Mouse (Mus musculus): ENCODE measurements at regions not wholly inside any gene's neighbourhood (a gene's known extent, or its start where the extent isn't known, plus 50 kb on each side); places are given as distances from the start of the nearest gene placed in this dataset.

DNA sequence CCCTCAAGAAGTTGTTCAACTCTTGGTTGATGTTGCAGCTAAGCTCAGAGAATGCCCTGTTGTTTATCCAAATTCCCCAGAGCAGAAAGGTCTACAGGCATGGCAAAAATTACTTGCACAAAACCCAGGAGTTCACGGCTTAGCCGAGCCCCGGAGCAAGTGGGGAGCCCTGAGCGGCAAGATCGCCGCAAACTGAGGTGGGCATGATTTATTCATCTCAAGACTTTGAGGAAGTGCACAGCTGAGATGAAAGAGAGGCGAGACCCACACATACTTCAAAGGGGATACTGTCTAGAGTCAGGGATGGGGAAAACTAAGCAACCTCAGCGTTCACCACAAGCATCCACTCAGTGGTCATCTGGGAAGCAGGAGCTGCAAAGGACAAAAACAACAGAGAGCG, 355.3 kb upstream of the Cdh4 start:
- no peak overlapping the region for H3K4me3 ChIP-seq (replicated peaks; ENCODE audit: low read length)
- H3K36me3 ChIP-seq (ENCODE audit: control insufficient read depth, insufficient read depth, low read length), result no peaks in the 10 kb centered on the region
- H3K4me1 ChIP-seq (ENCODE audit: control insufficient read depth, insufficient read depth, low read length), result no peaks in the 10 kb centered on the region
- no peaks in the 10 kb centered on the region for H3K9me3 ChIP-seq (ENCODE audit: control insufficient read depth, low read length)
- DNase-seq (ENCODE audit: low spot score) (no peak), ATAC-seq (ENCODE audit: low FRiP score, low read depth) (no peak)
- no peak for TF ChIP-seq POLR2A (IDR thresholded peaks at IDR 0.05; ENCODE audit: borderline replicate concordance, extremely low read depth, insufficient read depth, insufficient read length)
- no peak overlapping the region for H3K4me2 ChIP-seq (replicated peaks; ENCODE audit: low read depth, low read length, severe bottlenecking)
- 73% methylated on average over 9 of the region's 9 CpGs for WGBS
- no peak overlapping the region for H3K27ac ChIP-seq (replicated peaks; ENCODE audit: low read depth, low read length)
- H3K27me3 ChIP-seq (ENCODE audit: control insufficient read depth, insufficient read depth, low read length), result no peaks in the 10 kb centered on the region
- H3K9ac ChIP-seq (ENCODE audit: low read depth, low read length, severe bottlenecking), result no peak overlapping the region

DNA sequence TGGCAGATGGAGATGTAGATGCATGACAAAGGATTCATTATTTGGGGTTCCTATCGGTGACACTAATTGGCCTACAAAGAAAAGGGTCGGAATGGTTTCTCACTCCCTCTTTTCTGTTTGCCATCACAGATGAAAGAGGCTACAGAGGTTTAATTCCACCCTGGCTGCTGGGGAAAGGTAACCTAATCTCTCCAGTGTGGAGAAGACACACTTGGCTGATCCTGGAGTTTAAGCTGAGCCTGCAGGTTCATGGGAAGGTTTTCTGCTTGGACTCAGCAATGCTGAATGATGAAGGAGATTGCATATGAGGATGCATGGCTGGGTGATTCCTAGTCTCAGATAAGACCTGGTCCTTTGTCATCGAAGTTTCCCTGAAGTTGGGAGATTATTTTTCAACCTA, 350.8 kb upstream of the Cdh4 start:
- Histone ChIP-seq H3K27me3 (ENCODE audit: control insufficient read depth, insufficient read depth, low read length) (no peaks in the 10 kb centered on the region), H3K36me3 (ENCODE audit: control insufficient read depth, insufficient read depth, low read length) (no peaks in the 10 kb centered on the region), H3K9ac (ENCODE audit: low read depth, low read length, severe bottlenecking) (no peak overlapping the region), H3K4me2 (replicated peaks; ENCODE audit: low read depth, low read length, severe bottlenecking) (no peak overlapping the region), H3K27ac (replicated peaks; ENCODE audit: low read depth, low read length) (no peak overlapping the region), H3K9me3 (ENCODE audit: control insufficient read depth, low read length) (no peaks in the 10 kb centered on the region), H3K4me3 (replicated peaks; ENCODE audit: low read length) (no peak overlapping the region), H3K4me1 (ENCODE audit: control insufficient read depth, insufficient read depth, low read length) (no peaks in the 10 kb centered on the region)
- TF ChIP-seq POLR2A (IDR thresholded peaks at IDR 0.05; ENCODE audit: borderline replicate concordance, extremely low read depth, insufficient read depth, insufficient read length), result no peak
- ATAC-seq (ENCODE audit: low FRiP score, low read depth) (no peak), DNase-seq (ENCODE audit: low spot score) (no peak)
- 70% methylated on average over 3 of the region's 3 CpGs for whole genome bisulfite sequencing

DNA sequence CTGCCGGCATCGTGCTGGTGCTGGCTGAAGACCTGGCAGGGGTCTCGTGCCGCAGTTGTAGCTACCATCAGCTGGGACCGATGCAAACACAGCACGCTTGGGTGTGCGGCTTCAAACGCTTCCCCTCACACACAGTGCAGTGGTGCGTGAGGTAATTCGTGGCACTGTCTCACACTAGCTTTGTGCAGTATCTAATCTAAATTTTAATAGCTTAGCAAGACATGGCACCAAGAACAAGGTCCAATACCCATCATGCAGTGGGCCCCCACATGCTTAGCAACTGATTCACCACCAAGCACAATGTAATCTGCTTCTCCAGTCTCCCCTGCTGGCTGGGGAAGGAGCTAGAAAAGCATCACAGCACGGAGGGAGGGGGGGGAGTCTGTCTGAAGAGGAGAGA, 348.2 kb upstream of the Cdh4 start:
- DNase-seq (ENCODE audit: low spot score) (no peak), ATAC-seq (ENCODE audit: low FRiP score, low read depth) (no peak)
- H3K27me3 ChIP-seq (ENCODE audit: control insufficient read depth, insufficient read depth, low read length), result no peaks in the 10 kb centered on the region
- no peak for TF ChIP-seq POLR2A (IDR thresholded peaks at IDR 0.05; ENCODE audit: borderline replicate concordance, extremely low read depth, insufficient read depth, insufficient read length)
- H3K9me3 ChIP-seq (ENCODE audit: control insufficient read depth, low read length), result no peaks in the 10 kb centered on the region
- no peak overlapping the region for H3K9ac ChIP-seq (ENCODE audit: low read depth, low read length, severe bottlenecking)
- 86% methylated on average over 11 of the region's 11 CpGs for WGBS
- H3K4me1 ChIP-seq (ENCODE audit: control insufficient read depth, insufficient read depth, low read length), result no peaks in the 10 kb centered on the region
- no peak overlapping the region for H3K4me3 ChIP-seq (replicated peaks; ENCODE audit: low read length)
- no peak overlapping the region for H3K4me2 ChIP-seq (replicated peaks; ENCODE audit: low read depth, low read length, severe bottlenecking)
- H3K27ac ChIP-seq (replicated peaks; ENCODE audit: low read depth, low read length), result no peak overlapping the region
- no peaks in the 10 kb centered on the region for H3K36me3 ChIP-seq (ENCODE audit: control insufficient read depth, insufficient read depth, low read length)

DNA sequence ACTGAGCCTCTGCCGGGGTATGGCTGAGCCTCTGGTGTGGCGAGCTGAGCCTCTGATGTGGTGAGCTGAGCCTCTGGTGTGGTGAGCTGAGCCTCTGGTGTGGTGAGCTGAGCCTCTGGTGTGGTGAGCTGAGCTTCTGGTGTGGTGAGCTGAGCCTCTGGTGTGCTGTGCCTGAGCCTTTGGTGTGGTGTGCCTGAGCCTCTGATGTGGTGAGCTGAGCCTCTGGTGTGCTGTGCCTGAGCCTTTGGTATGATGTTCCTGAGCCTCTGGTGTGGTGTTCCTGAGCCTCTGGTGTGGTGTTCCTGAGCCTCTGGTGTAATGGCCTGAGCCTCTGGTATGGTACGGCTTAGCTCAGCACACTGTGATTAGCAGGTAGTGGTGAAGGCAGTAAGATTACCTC, 346.2 kb upstream of the Cdh4 start:
- Histone ChIP-seq H3K9me3 (ENCODE audit: control insufficient read depth, low read length) (no peaks in the 10 kb centered on the region), H3K36me3 (ENCODE audit: control insufficient read depth, insufficient read depth, low read length) (no peaks in the 10 kb centered on the region), H3K4me2 (replicated peaks; ENCODE audit: low read depth, low read length, severe bottlenecking) (no peak overlapping the region), H3K27ac (replicated peaks; ENCODE audit: low read depth, low read length) (no peak overlapping the region), H3K27me3 (ENCODE audit: control insufficient read depth, insufficient read depth, low read length) (no peaks in the 10 kb centered on the region), H3K4me1 (ENCODE audit: control insufficient read depth, insufficient read depth, low read length) (no peaks in the 10 kb centered on the region), H3K4me3 (replicated peaks; ENCODE audit: low read length) (no peak overlapping the region), H3K9ac (ENCODE audit: low read depth, low read length, severe bottlenecking) (no peak overlapping the region)
- no peak for TF ChIP-seq POLR2A (IDR thresholded peaks at IDR 0.05; ENCODE audit: borderline replicate concordance, extremely low read depth, insufficient read depth, insufficient read length)
- 86% methylated on average over 3 of the region's 3 CpGs for WGBS
- ATAC-seq (ENCODE audit: low FRiP score, low read depth) (no peak), DNase-seq (ENCODE audit: low spot score) (no peak)

DNA sequence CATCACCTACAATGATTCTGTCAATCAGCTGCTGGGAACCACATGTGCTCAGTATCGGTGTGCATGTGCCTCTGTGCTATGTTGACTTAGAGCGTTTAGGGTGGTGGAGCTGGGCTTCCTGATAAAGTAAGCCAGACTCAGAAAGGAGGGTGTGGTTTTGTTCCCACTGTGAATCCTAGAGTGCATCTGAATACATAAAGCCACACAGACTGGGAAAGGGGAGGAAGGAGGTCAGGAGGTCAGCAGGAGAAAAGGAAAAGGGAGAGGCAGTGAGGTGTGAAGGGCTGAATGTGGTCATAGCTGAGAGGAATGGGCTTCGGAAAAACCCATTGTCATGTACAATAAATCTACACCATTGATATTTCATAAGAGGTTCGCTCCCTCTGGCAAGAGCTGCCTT, 345.4 kb upstream of the Cdh4 start:
- Histone ChIP-seq H3K36me3 (ENCODE audit: control insufficient read depth, insufficient read depth, low read length) (no peaks in the 10 kb centered on the region), H3K27ac (replicated peaks; ENCODE audit: low read depth, low read length) (no peak overlapping the region), H3K4me2 (replicated peaks; ENCODE audit: low read depth, low read length, severe bottlenecking) (no peak overlapping the region), H3K4me3 (replicated peaks; ENCODE audit: low read length) (no peak overlapping the region), H3K9ac (ENCODE audit: low read depth, low read length, severe bottlenecking) (no peak overlapping the region), H3K27me3 (ENCODE audit: control insufficient read depth, insufficient read depth, low read length) (no peaks in the 10 kb centered on the region), H3K9me3 (ENCODE audit: control insufficient read depth, low read length) (no peaks in the 10 kb centered on the region), H3K4me1 (ENCODE audit: control insufficient read depth, insufficient read depth, low read length) (no peaks in the 10 kb centered on the region)
- WGBS, result 75% methylated on average over 4 of the region's 4 CpGs
- ATAC-seq (ENCODE audit: low FRiP score, low read depth), result no peak
- DNase-seq (ENCODE audit: low spot score), result no peak
- TF ChIP-seq POLR2A (IDR thresholded peaks at IDR 0.05; ENCODE audit: borderline replicate concordance, extremely low read depth, insufficient read depth, insufficient read length), result no peak

DNA sequence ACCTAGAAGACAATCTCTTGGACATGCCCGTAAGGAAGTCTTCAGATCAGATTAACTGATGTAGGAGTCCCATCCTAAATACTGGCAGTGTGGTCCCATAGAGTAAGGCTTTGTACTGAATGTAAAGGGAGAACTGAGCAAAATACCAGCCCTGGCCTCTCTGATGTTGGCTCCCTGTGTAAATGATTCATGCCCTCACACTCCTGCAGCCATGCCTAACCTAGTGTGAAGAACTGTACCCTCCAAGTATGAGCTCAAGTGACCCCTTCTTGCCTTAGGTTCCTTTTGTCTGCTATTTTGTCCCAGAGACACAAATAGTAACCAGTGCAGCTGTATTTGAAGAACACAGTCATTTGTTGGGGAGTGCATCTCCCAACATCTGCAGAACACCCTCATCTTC, 342.4 kb upstream of the Cdh4 start:
- no peak overlapping the region for H3K4me3 ChIP-seq (replicated peaks; ENCODE audit: low read length)
- no peaks in the 10 kb centered on the region for H3K36me3 ChIP-seq (ENCODE audit: control insufficient read depth, insufficient read depth, low read length)
- H3K9ac ChIP-seq (ENCODE audit: low read depth, low read length, severe bottlenecking), result no peak overlapping the region
- ATAC-seq (ENCODE audit: low FRiP score, low read depth), result no peak
- no peak for TF ChIP-seq POLR2A (IDR thresholded peaks at IDR 0.05; ENCODE audit: borderline replicate concordance, extremely low read depth, insufficient read depth, insufficient read length)
- no peak for DNase-seq (ENCODE audit: low spot score)
- H3K27ac ChIP-seq (replicated peaks; ENCODE audit: low read depth, low read length), result no peak overlapping the region
- no peaks in the 10 kb centered on the region for H3K27me3 ChIP-seq (ENCODE audit: control insufficient read depth, insufficient read depth, low read length)
- H3K4me2 ChIP-seq (replicated peaks; ENCODE audit: low read depth, low read length, severe bottlenecking), result no peak overlapping the region
- no peaks in the 10 kb centered on the region for H3K4me1 ChIP-seq (ENCODE audit: control insufficient read depth, insufficient read depth, low read length)
- H3K9me3 ChIP-seq (ENCODE audit: control insufficient read depth, low read length), result no peaks in the 10 kb centered on the region
- 96% methylated on average over 1 of the region's 1 CpGs for WGBS

All from limb, embryonic 14.5 days (tissue).